Mouse (Mus musculus) lung, embryonic 15.5 days (tissue): Measurements from ENCODE around the gene Nrp2. TPM values are rescaled to one million over a fixed set of nuclear protein-coding genes. Genes with fewer than 3 reads are reported as not detected.

Source experiments
- ATAC-seq: fragments of 200-750 bp; cut with Nextera tagmentation; 2 replicates; pipeline ENCODE4 v1.8.0; 2017; ENCODE audit warnings: moderate number of reproducible peaks, borderline replicate concordance; ENCODE audit not compliant: low FRiP score, low TSS enrichment; ENCODE audit errors: extremely low read depth
- H3K27ac ChIP-seq: fragments of 300-500 bp; sonication (generic); 2 replicates; pipeline ENCODE4 v1.5.1; 2015; ENCODE audit warnings: moderate library complexity, mild to moderate bottlenecking, inconsistent platforms
- H3K27me3 ChIP-seq: fragments of 300-500 bp; sonication (generic); 2 replicates; pipeline ENCODE4 v1.6.1; 2015; ENCODE audit warnings: inconsistent platforms
- H3K36me3 ChIP-seq: fragments of 300-500 bp; sonication (generic); 2 replicates; pipeline ENCODE4 v1.6.1; 2015; ENCODE audit warnings: inconsistent platforms
- H3K4me1 ChIP-seq: fragments of 300-500 bp; sonication (generic); 2 replicates; pipeline ENCODE4 v1.6.1; 2015; ENCODE audit warnings: inconsistent platforms
- H3K4me2 ChIP-seq: fragments of 300-500 bp; sonication (generic); 2 replicates; pipeline ENCODE4 v1.6.1; 2015; ENCODE audit warnings: inconsistent platforms, mild to moderate bottlenecking, moderate library complexity
- H3K4me3 ChIP-seq: fragments of 300-500 bp; sonication (generic); 2 replicates; pipeline ENCODE4 v1.5.1; 2015; ENCODE audit warnings: mild to moderate bottlenecking, inconsistent platforms
- H3K9ac ChIP-seq: fragments of 300-500 bp; sonication (generic); 2 replicates; pipeline ENCODE4 v1.6.1; 2015; ENCODE audit warnings: inconsistent platforms
- H3K9me3 ChIP-seq: fragments of 300-500 bp; sonication (generic); 2 replicates; pipeline ENCODE4 v1.6.1; 2016; ENCODE audit warnings: inconsistent platforms
- WGBS: fragments of 180-500 bp; shearing (Covaris S2); methylation state at CpG from one replicate; pipeline ENCODE4 v1.1.7; 2015; 5-methylcytosine and 5-hydroxymethylcytosine counted together
- polyA plus RNA-seq: library from polyadenylated mRNA; unstranded; fragments of >200 nt; fragmentation: Nextera tagmentation; extraction: Ambion mirVana; gene quantifications from 2 replicates; pipeline ENCODE4 v1.2.1, GENCODE M21; 2015

The Nrp2 gene
- polyA plus RNA-seq, 1 experiment from 2014 or later = 12.4 TPM

GRCm38 (mm10) chr1:62728926-62729325, 25.8 kb downstream of the Nrp2 start:
- no peaks in the 10 kb centered on the region for H3K27me3 ChIP-seq
- no peaks in the 10 kb centered on the region for H3K36me3 ChIP-seq
- WGBS = 82% methylated on average over 9 of the region's 9 CpGs
- H3K9ac ChIP-seq = no peak overlapping the region
- H3K27ac ChIP-seq = 0 out of 2 replicates have a peak overlapping the region, but pooled peaks have one; percentile 62
- H3K4me1 ChIP-seq = peaks cover 38% of the 10 kb centered on the region
- H3K9me3 ChIP-seq = no peaks in the 10 kb centered on the region
- no peak overlapping the region for H3K4me3 ChIP-seq
- no peak for ATAC-seq
- no peak overlapping the region for H3K4me2 ChIP-seq

GRCm38 (mm10) chr1:62729345-62730150, 26.5 kb downstream of the Nrp2 start:
- H3K27me3 ChIP-seq = no peaks in the 10 kb centered on the region
- H3K4me2 ChIP-seq = no peak overlapping the region
- H3K36me3 ChIP-seq = no peaks in the 10 kb centered on the region
- H3K4me3 ChIP-seq = no peak overlapping the region
- H3K27ac ChIP-seq = peak overlapping the region; percentile 62
- H3K4me1 ChIP-seq = peaks cover 35% of the 10 kb centered on the region
- no peak overlapping the region for H3K9ac ChIP-seq
- no peaks in the 10 kb centered on the region for H3K9me3 ChIP-seq
- WGBS = 49% methylated on average over 13 of the region's 13 CpGs
- no peak for ATAC-seq

- no peak for ATAC-seq
- 79% methylated on average over 6 of the region's 6 CpGs for WGBS
- Histone ChIP-seq H3K4me2 (no peak overlapping the region), H3K27ac (no peak overlapping the region), H3K9ac (no peak overlapping the region), H3K27me3 (no peaks in the 10 kb centered on the region), H3K9me3 (no peaks in the 10 kb centered on the region), H3K4me1 (peaks cover 30% of the 10 kb centered on the region), H3K4me3 (no peak overlapping the region), H3K36me3 (no peaks in the 10 kb centered on the region)
These were observed 29.0 kb downstream of the Nrp2 start for GRCm38 (mm10) chr1:62732036-62732435.

GRCm38 (mm10) chr1:62734420-62734931, 31.4 kb downstream of the Nrp2 start:
- H3K27ac ChIP-seq = no peak overlapping the region
- WGBS = 68% methylated on average over 5 of the region's 5 CpGs
- no peak overlapping the region for H3K4me3 ChIP-seq
- H3K27me3 ChIP-seq = no peaks in the 10 kb centered on the region
- H3K9me3 ChIP-seq = no peaks in the 10 kb centered on the region
- no peak for ATAC-seq
- H3K4me1 ChIP-seq = peaks cover 15% of the 10 kb centered on the region
- H3K4me2 ChIP-seq = no peak overlapping the region
- no peaks in the 10 kb centered on the region for H3K36me3 ChIP-seq
- H3K9ac ChIP-seq = no peak overlapping the region

- peaks cover 10% of the 10 kb centered on the region for H3K4me1 ChIP-seq
- H3K4me2 ChIP-seq = no peak overlapping the region
- H3K4me3 ChIP-seq = no peak overlapping the region
- H3K27me3 ChIP-seq = no peaks in the 10 kb centered on the region
- H3K9ac ChIP-seq = no peak overlapping the region
- no peak for ATAC-seq
- no peaks in the 10 kb centered on the region for H3K36me3 ChIP-seq
- no peak overlapping the region for H3K27ac ChIP-seq
- WGBS = 54% methylated on average over 4 of the region's 4 CpGs
- no peaks in the 10 kb centered on the region for H3K9me3 ChIP-seq
These were observed 31.9 kb downstream of the Nrp2 start for GRCm38 (mm10) chr1:62734980-62735379.

- Histone ChIP-seq H3K36me3 (no peaks in the 10 kb centered on the region), H3K9me3 (no peaks in the 10 kb centered on the region), H3K27me3 (no peaks in the 10 kb centered on the region), H3K4me2 (no peak overlapping the region), H3K4me1 (peaks cover 10% of the 10 kb centered on the region), H3K27ac (no peak overlapping the region), H3K4me3 (no peak overlapping the region), H3K9ac (no peak overlapping the region)
- no peak for ATAC-seq
- WGBS = 79% methylated on average over 4 of the region's 4 CpGs
These were observed 32.8 kb downstream of the Nrp2 start for GRCm38 (mm10) chr1:62735835-62736234.

- Histone ChIP-seq H3K27me3 (no peaks in the 10 kb centered on the region), H3K36me3 (no peaks in the 10 kb centered on the region), H3K4me2 (no peak overlapping the region), H3K4me3 (no peak overlapping the region), H3K9ac (no peak overlapping the region), H3K9me3 (no peaks in the 10 kb centered on the region), H3K27ac (no peak overlapping the region), H3K4me1 (peaks cover 10% of the 10 kb centered on the region)
- 55% methylated on average over 8 of the region's 8 CpGs for WGBS
- no peak for ATAC-seq
These were observed 33.4 kb downstream of the Nrp2 start for GRCm38 (mm10) chr1:62736455-62737012.

GRCm38 (mm10) chr1:62738165-62738564, 35.1 kb downstream of the Nrp2 start:
- no peaks in the 10 kb centered on the region for H3K36me3 ChIP-seq

GRCm38 (mm10) chr1:62742092-62742491, 39.0 kb downstream of the Nrp2 start:
- peak; percentile 46; the same call in 1 of the 2 replicates for ATAC-seq
- no peak overlapping the region for H3K9ac ChIP-seq
- no peaks in the 10 kb centered on the region for H3K36me3 ChIP-seq
- H3K4me2 ChIP-seq = no peak overlapping the region
- no peaks in the 10 kb centered on the region for H3K27me3 ChIP-seq
- no peaks in the 10 kb centered on the region for H3K9me3 ChIP-seq
- H3K27ac ChIP-seq = no peak overlapping the region
- H3K4me1 ChIP-seq = peaks cover 10% of the 10 kb centered on the region; the same call in 1 of the 2 replicates
- no peak overlapping the region for H3K4me3 ChIP-seq
- 48% methylated on average over 3 of the region's 3 CpGs for WGBS

More at GRCm38 (mm10) chr1:62738165-62738564, 35.1 kb downstream of the Nrp2 start:
- Histone ChIP-seq H3K4me2 (no peak overlapping the region), H3K27ac (no peak overlapping the region), H3K4me1 (peaks cover 20% of the 10 kb centered on the region), H3K9ac (no peak overlapping the region), H3K9me3 (no peaks in the 10 kb centered on the region), H3K27me3 (no peaks in the 10 kb centered on the region), H3K4me3 (no peak overlapping the region)
- WGBS = 84% methylated on average over 11 of the region's 11 CpGs
- ATAC-seq = no peak

- Histone ChIP-seq H3K4me1 (peaks cover 15% of the 10 kb centered on the region; the same call in 1 of the 2 replicates), H3K4me3 (no peak overlapping the region), H3K27me3 (no peaks in the 10 kb centered on the region), H3K27ac (no peak overlapping the region), H3K9me3 (no peaks in the 10 kb centered on the region), H3K36me3 (no peaks in the 10 kb centered on the region), H3K4me2 (no peak overlapping the region), H3K9ac (no peak overlapping the region)
- no peak for ATAC-seq
- WGBS = 41% methylated on average over 8 of the region's 8 CpGs
These were observed 40.1 kb downstream of the Nrp2 start for GRCm38 (mm10) chr1:62743064-62743694.

GRCm38 (mm10) chr1:62745889-62746288, 42.8 kb downstream of the Nrp2 start:
- H3K27me3 ChIP-seq = no peaks in the 10 kb centered on the region
- no peak overlapping the region for H3K27ac ChIP-seq
- no peak for ATAC-seq
- no peaks in the 10 kb centered on the region for H3K9me3 ChIP-seq
- H3K4me3 ChIP-seq = no peak overlapping the region
- peaks cover 19% of the 10 kb centered on the region for H3K4me1 ChIP-seq
- no peak overlapping the region for H3K4me2 ChIP-seq
- H3K36me3 ChIP-seq = no peaks in the 10 kb centered on the region
- H3K9ac ChIP-seq = no peak overlapping the region
- 93% methylated on average over 8 of the region's 8 CpGs for WGBS
